Mouse (Mus musculus): ENCODE measurements around the gene Dtx1. TPM values are rescaled to one million over a fixed set of nuclear protein-coding genes. Genes with fewer than 3 reads are reported as not detected.

Dtx1 gene
- total and polyA plus RNA-seq, 2 experiments from 2014 or later: 52.9 to 230 TPM

DNA sequence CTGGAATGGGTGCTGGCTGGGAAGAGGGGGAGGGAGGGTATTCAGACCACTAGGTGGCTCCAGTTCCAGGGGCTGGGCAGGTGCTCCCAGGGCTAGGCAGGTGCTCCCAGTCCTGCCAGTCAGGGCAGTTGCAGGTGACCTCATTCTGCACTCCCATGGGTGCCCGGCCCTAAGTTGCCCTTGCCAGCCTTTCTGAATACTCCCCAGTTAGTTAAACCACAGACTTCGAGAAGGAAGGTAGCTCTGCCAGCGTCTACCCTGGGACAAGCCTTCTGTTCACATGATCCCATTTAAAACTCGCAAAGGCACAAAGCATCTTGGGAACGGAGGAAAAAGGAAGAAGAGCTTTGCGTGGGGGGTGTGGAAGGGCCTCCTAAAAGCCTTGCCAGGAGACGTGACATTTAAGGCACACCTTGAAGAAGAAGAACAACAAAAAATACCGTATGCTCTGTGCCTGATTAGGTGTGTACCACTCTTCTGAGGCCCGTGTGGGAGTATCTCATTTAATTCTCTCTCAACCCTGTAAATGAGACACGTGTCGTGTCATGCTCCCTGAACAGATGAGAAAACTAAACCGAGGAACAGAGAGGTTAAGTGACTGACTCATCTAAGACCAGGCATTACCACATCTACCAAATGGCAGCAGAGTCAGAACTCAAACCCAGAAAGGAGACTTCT lies 63.8 kb downstream of the Dtx1 start:
- Histone ChIP-seq H3K9me3 (ENCODE audit: low read length) (no peaks in the 10 kb centered on the region), H3K4me2 (ENCODE audit: low read depth, low read length) (no peak overlapping the region), H3K27me3 (ENCODE audit: insufficient read depth, low read length) (peaks cover 16% of the 10 kb centered on the region), H3K9ac (replicated peaks; ENCODE audit: low read length) (no peak overlapping the region), H3K4me3 (ENCODE audit: low read length) (no peak overlapping the region; the same call in 1 of the 2 replicates), H3K4me1 (ENCODE audit: insufficient read depth, low read length) (no peaks in the 10 kb centered on the region; the same call in 1 of the 2 replicates), H3K27ac (no peak overlapping the region), H3K36me3 (ENCODE audit: insufficient read depth, low read length) (no peaks in the 10 kb centered on the region)
- DNase-seq (ENCODE audit: low spot score) (no peak), ATAC-seq (no peak)
- 41% methylated on average over 12 of the region's 12 CpGs for WGBS
- peak; percentile 23; the same call in 1 of the 2 replicates for TF ChIP-seq CTCF (IDR thresholded peaks at IDR 0.05; ENCODE audit: low read depth)

DNA sequence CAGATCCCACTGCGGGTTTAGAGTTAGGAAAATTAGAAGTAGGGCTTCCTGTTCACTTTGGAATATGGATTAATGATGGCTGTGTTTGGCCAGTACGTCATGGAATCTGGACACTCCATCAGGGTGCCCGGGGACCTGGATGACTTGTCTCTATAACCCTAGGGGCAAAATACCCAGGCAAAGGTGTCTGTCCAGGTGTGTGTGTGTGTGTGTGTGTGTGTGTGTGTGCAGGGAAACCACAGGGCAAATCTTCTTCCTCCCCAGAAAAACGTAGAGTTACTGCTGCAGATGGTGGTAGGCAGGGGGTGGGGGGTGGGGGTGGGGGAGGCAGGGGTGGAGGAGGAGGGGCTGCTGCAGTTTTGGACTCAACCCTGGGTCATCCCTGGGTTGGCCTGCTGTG lies 64.4 kb downstream of the Dtx1 start:
- Histone ChIP-seq H3K27me3 (ENCODE audit: insufficient read depth, low read length) (peaks cover 16% of the 10 kb centered on the region), H3K9me3 (ENCODE audit: low read length) (no peaks in the 10 kb centered on the region), H3K9ac (replicated peaks; ENCODE audit: low read length) (no peak overlapping the region), H3K4me2 (ENCODE audit: low read depth, low read length) (no peak overlapping the region), H3K4me3 (ENCODE audit: low read length) (no peak overlapping the region), H3K36me3 (ENCODE audit: insufficient read depth, low read length) (no peaks in the 10 kb centered on the region), H3K27ac (no peak overlapping the region), H3K4me1 (ENCODE audit: insufficient read depth, low read length) (no peaks in the 10 kb centered on the region; the same call in 1 of the 2 replicates)
- no peak for DNase-seq (ENCODE audit: low spot score)
- 64% methylated on average over 4 of the region's 4 CpGs for WGBS
- ATAC-seq: no peak
- TF ChIP-seq CTCF (IDR thresholded peaks at IDR 0.05; ENCODE audit: low read depth): no peak

DNA sequence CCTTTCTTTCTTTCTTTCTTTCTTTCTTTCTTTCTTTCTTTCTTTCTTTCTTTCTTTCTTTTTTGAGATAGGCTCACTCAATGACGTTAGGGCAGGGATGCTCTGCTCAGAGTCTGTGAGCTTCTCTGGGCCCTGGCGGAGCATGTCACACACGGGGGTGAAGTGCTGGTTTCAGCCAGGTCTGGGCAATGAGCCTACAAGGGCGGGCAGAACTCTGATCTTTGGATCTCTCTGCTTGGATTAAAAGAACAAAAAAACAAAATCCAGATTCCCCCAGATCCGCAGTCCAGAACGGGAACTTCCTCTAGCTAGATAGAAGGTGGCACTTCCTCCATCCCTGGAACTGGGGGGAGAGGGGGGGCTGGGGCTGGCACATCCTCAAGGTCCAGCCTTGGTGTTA lies 65.9 kb downstream of the Dtx1 start:
- no peak for TF ChIP-seq CTCF (IDR thresholded peaks at IDR 0.05; ENCODE audit: low read depth)
- DNase-seq (ENCODE audit: low spot score): peak; percentile 61
- no peak overlapping the region for H3K4me3 ChIP-seq (ENCODE audit: low read length)
- no peak overlapping the region for H3K4me2 ChIP-seq (ENCODE audit: low read depth, low read length)
- peaks cover 16% of the 10 kb centered on the region for H3K27me3 ChIP-seq (ENCODE audit: insufficient read depth, low read length)
- H3K9me3 ChIP-seq (ENCODE audit: low read length): no peaks in the 10 kb centered on the region
- H3K4me1 ChIP-seq (ENCODE audit: insufficient read depth, low read length): no peaks in the 10 kb centered on the region; the same call in 1 of the 2 replicates
- 39% methylated on average over 6 of the region's 6 CpGs for WGBS
- H3K36me3 ChIP-seq (ENCODE audit: insufficient read depth, low read length): no peaks in the 10 kb centered on the region
- H3K9ac ChIP-seq (replicated peaks; ENCODE audit: low read length): no peak overlapping the region
- ATAC-seq: no peak
- no peak overlapping the region for H3K27ac ChIP-seq

DNA sequence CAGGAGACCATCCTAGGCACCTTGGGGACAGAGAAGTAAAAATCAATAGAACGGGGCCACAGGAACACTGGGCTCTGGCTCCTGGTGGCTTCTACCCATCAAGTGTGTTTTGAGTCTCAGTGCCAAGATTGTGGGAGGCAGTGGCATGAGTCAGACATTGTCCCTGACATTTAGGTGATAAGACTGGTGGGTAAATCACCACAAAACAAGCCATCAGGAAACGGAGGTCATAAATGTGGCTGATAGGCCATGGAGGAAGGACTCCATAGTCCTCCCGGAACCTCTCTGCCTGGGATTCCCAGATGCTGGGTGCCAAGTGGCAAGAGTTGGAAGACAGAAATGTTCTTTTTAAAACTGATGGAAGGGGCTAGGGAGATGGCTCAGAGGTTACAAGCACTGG lies 67.5 kb downstream of the Dtx1 start:
- no peak overlapping the region for H3K27ac ChIP-seq
- H3K4me3 ChIP-seq (ENCODE audit: low read length): no peak overlapping the region
- no peak for TF ChIP-seq CTCF (IDR thresholded peaks at IDR 0.05; ENCODE audit: low read depth)
- H3K9ac ChIP-seq (replicated peaks; ENCODE audit: low read length): no peak overlapping the region
- H3K4me1 ChIP-seq (ENCODE audit: insufficient read depth, low read length): no peaks in the 10 kb centered on the region; the same call in 1 of the 2 replicates
- no peaks in the 10 kb centered on the region for H3K36me3 ChIP-seq (ENCODE audit: insufficient read depth, low read length)
- H3K4me2 ChIP-seq (ENCODE audit: low read depth, low read length): no peak overlapping the region
- H3K27me3 ChIP-seq (ENCODE audit: insufficient read depth, low read length): peaks cover 5% of the 10 kb centered on the region
- no peaks in the 10 kb centered on the region for H3K9me3 ChIP-seq (ENCODE audit: low read length)
- ATAC-seq (no peak), DNase-seq (ENCODE audit: low spot score) (no peak)
- 86% methylated on average over 3 of the region's 3 CpGs for WGBS

DNA sequence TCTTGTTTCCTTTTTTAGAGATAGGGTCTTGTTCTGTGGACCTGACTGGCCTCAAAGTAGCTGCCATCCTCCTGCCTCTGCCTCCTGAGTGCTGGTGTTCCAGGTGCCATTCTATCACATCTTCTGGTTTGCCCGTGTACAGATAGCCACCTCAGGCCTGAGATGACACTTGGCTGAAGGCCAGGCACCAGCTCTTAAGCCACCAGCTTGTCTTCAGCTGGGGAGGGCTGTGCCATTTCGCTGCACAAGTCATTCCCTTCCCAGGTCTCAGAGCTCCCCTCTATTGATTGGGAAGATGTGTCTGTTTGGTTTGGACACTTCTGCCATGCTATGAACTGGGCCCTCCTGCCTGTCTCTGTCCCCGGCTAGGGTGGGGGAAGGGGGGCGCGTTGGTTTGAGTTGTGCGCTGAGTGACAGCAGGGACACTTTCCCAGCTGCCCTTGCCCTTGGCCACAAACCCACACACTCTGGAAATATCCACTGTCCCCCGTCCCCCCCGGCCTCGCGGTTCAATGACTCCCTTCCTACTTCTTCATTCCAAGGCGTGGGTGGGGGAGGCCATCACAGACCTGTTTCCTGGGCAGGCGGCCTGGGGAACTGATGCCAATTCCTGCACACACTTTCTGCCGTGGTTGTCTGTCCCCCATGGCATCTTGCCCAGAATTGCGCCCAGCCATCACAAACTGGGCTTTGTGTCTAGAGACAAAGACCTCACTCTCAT lies 68.2 kb downstream of the Dtx1 start:
- no peaks in the 10 kb centered on the region for H3K4me1 ChIP-seq (ENCODE audit: insufficient read depth, low read length)
- H3K27me3 ChIP-seq (ENCODE audit: insufficient read depth, low read length): no peaks in the 10 kb centered on the region
- no peak overlapping the region for H3K4me3 ChIP-seq (ENCODE audit: low read length)
- H3K9me3 ChIP-seq (ENCODE audit: low read length): no peaks in the 10 kb centered on the region
- no peaks in the 10 kb centered on the region for H3K36me3 ChIP-seq (ENCODE audit: insufficient read depth, low read length)
- H3K4me2 ChIP-seq (ENCODE audit: low read depth, low read length): no peak overlapping the region
- TF ChIP-seq CTCF (IDR thresholded peaks at IDR 0.05; ENCODE audit: low read depth): no peak
- WGBS: 48% methylated on average over 14 of the region's 14 CpGs
- DNase-seq (ENCODE audit: low spot score): peak; percentile 55
- no peak overlapping the region for H3K9ac ChIP-seq (replicated peaks; ENCODE audit: low read length)
- no peak overlapping the region for H3K27ac ChIP-seq
- no peak for ATAC-seq

DNA sequence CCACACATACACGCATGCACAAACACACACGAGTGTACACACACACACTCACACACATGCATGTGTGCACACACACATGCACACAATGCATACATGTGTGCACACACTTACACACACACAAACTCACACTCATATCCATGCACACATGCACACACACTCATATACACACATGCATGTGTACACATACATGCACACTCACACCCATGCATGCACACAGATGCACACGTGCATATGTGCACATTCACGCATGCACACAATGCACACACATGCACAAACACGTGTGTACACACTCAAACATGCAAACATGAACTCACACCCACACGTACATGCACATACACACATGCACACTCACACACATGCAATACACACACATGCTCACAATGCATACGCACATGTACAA lies 71.6 kb downstream of the Dtx1 start:
- WGBS: 92% methylated on average over 7 of the region's 7 CpGs
- H3K4me3 ChIP-seq (ENCODE audit: low read length): no peak overlapping the region

DNA sequence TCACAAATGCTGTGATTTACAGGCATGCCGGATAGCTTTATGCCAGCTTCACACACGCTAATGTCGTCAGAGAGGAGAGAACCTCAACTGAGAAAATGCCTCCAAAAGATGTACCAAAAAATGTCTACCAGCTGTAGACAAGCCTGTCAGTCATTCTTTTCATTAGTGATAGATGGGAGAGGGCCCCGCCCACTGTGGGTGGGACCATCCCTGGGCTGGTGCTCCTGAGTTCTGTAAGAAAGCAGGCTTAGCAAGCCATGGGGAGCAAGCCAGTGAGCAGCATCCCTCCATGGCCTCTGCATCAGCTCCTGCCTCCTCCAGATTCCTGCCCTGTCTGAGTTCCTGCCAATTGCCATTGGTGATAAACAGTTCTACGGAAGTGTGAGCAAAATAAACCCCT lies 76.1 kb downstream of the Dtx1 start:
- 0 out of 2 replicates have a peak, but pooled peaks cover 3% of the 10 kb centered on the region for H3K4me1 ChIP-seq (ENCODE audit: insufficient read depth, low read length)
- no peak for TF ChIP-seq CTCF (IDR thresholded peaks at IDR 0.05; ENCODE audit: low read depth)
- no peak overlapping the region for H3K4me2 ChIP-seq (ENCODE audit: low read depth, low read length)
- no peak overlapping the region for H3K27ac ChIP-seq
- no peaks in the 10 kb centered on the region for H3K9me3 ChIP-seq (ENCODE audit: low read length)
- DNase-seq (ENCODE audit: low spot score): no peak
- H3K4me3 ChIP-seq (ENCODE audit: low read length): no peak overlapping the region
- 81% methylated on average over 5 of the region's 5 CpGs for WGBS
- no peak overlapping the region for H3K9ac ChIP-seq (replicated peaks; ENCODE audit: low read length)
- H3K27me3 ChIP-seq (ENCODE audit: insufficient read depth, low read length): no peaks in the 10 kb centered on the region
- H3K36me3 ChIP-seq (ENCODE audit: insufficient read depth, low read length): no peaks in the 10 kb centered on the region
- ATAC-seq: no peak

More for the DNA sequence above, 71.6 kb downstream of the Dtx1 start:
- Histone ChIP-seq H3K27ac (no peak overlapping the region), H3K4me1 (ENCODE audit: insufficient read depth, low read length) (no peaks in the 10 kb centered on the region), H3K36me3 (ENCODE audit: insufficient read depth, low read length) (no peaks in the 10 kb centered on the region), H3K9me3 (ENCODE audit: low read length) (no peaks in the 10 kb centered on the region), H3K27me3 (ENCODE audit: insufficient read depth, low read length) (no peaks in the 10 kb centered on the region), H3K4me2 (ENCODE audit: low read depth, low read length) (no peak overlapping the region), H3K9ac (replicated peaks; ENCODE audit: low read length) (no peak overlapping the region)
- no peak for DNase-seq (ENCODE audit: low spot score)
- no peak for TF ChIP-seq CTCF (IDR thresholded peaks at IDR 0.05; ENCODE audit: low read depth)
- no peak for ATAC-seq
